Comparison of ENCODE assay signal across 12 mouse cellular contexts in the genomic region with DNA sequence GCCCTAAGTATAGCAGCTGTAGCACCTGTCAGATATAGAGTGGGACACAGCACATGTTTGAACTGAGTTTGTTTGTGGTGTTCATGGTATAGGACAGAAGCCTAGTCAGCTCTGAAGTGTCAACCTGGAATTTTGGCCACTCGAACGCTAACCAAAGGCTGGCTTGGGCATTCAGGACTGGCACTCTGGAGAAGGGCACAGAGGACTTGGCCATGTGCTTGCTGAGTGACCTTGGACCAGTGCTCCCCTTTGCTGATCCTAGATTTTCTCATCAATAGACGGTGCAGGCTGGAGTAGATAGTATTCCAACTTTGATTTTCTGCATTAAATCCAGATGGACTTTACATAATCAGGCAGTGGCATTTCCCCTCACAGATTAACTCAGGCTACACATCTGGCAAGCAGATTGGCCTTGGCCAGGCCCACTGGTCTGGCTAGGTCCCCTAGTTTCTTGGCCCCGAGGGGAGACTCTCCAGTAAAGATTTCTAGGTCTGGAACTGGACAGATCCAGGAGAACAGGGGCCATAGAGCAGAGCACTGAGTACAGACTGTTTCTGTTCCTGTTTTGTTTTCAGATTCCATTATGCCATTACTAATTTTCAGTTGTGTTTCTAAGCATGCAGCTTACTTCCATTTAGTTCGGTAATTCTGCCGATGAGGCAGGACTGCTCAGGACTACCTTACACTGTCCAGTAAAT. TPM values are rescaled to one million over a fixed set of nuclear protein-coding genes. Genes with fewer than 3 reads are reported as not detected.
DNase-seq lines count a peak whose midpoint lies in the region; ATAC-seq lines count a peak whose summit lies in the region.
"Had no signal": no experiment of that assay in that cellular context is flagged by ENCODE, and none has a peak within 500 bp of the region (broad histone marks: within the 10 kb centered on the region; RNA-seq: fewer than 3 reads in every experiment).

No protein-coding gene starts in this region.

- no peak overlapping the region for H3K4me2 ChIP-seq in intestine, embryonic 16.5 days (ENCODE audit: low read depth, low read length)
- H3K4me2 ChIP-seq in intestine, embryonic 15.5 days (replicated peaks), result no peak overlapping the region
- H3K4me2 ChIP-seq: forebrain, embryonic 13.5 days had no signal

- 86% methylated on average over 6 of the region's 6 CpGs for WGBS in intestine, embryonic 16.5 days
- WGBS in intestine, embryonic 15.5 days, result 80% methylated on average over 6 of the region's 6 CpGs
- WGBS in embryonic facial prominence, embryonic 10.5 days, result 62% methylated on average over 6 of the region's 6 CpGs

- DNase-seq in embryonic facial prominence, embryonic 10.5 days (ENCODE audit: low spot score), result peak; percentile 60
- DNase-seq in gastrocnemius, postnatal 25 days, result peak; percentile 81
- peak; percentile 68 to 87 for DNase-seq in kidney, postnatal 36 days
- no peak for DNase-seq in Muller cell, postnatal 12 days (ENCODE audit: inconsistent ontology term)
- DNase-seq in yolk sac, embryonic 10.5 days (ENCODE audit: low spot score), result no peak
- DNase-seq: right cerebral cortex, postnatal 4 days; thymus, postnatal 25 days had no signal

- no peak overlapping the region for H3K9ac ChIP-seq in intestine, embryonic 16.5 days (ENCODE audit: low read depth, low read length)
- H3K9ac ChIP-seq in intestine, embryonic 15.5 days, result no peak overlapping the region
- H3K9ac ChIP-seq: forebrain, embryonic 13.5 days had no signal

- H3K36me3 ChIP-seq in intestine, embryonic 16.5 days (ENCODE audit: control insufficient read depth, insufficient read depth, low read length), result no peaks in the 10 kb centered on the region
- 0 out of 2 replicates have a peak, but pooled peaks cover 6% of the 10 kb centered on the region for H3K36me3 ChIP-seq in intestine, embryonic 15.5 days
- H3K36me3 ChIP-seq in embryonic facial prominence, embryonic 10.5 days (replicated peaks), result peaks cover 93% of the 10 kb centered on the region

- H3K27me3 ChIP-seq in intestine, embryonic 16.5 days (replicated peaks; ENCODE audit: control insufficient read depth, insufficient read depth, low read length), result no peaks in the 10 kb centered on the region
- H3K27me3 ChIP-seq in intestine, embryonic 15.5 days (replicated peaks), result no peaks in the 10 kb centered on the region
- H3K27me3 ChIP-seq in embryonic facial prominence, embryonic 10.5 days (replicated peaks; ENCODE audit: low read depth, poor library complexity, severe bottlenecking), result no peaks in the 10 kb centered on the region
- H3K27me3 ChIP-seq: forebrain, embryonic 13.5 days had no signal

- H3K4me1 ChIP-seq in intestine, embryonic 16.5 days (ENCODE audit: control insufficient read depth, insufficient read depth, low read length), result peaks cover 33% of the 10 kb centered on the region
- peaks cover 25% of the 10 kb centered on the region for H3K4me1 ChIP-seq in intestine, embryonic 15.5 days (replicated peaks)
- H3K4me1 ChIP-seq in embryonic facial prominence, embryonic 10.5 days, result peaks cover 77% of the 10 kb centered on the region

- peak overlapping the region; percentile 33; the same call in 1 of the 2 replicates for H3K27ac ChIP-seq in intestine, embryonic 16.5 days (ENCODE audit: low read length)
- no peak overlapping the region for H3K27ac ChIP-seq in intestine, embryonic 15.5 days
- 0 out of 2 replicates have a peak overlapping the region, but pooled peaks have one; percentile 1 for H3K27ac ChIP-seq in embryonic facial prominence, embryonic 10.5 days (replicated peaks)
- H3K27ac ChIP-seq: forebrain, embryonic 13.5 days had no signal

- no peaks in the 10 kb centered on the region for H3K9me3 ChIP-seq in intestine, embryonic 16.5 days (ENCODE audit: control insufficient read depth, low read length)
- H3K9me3 ChIP-seq in intestine, embryonic 15.5 days, result no peaks in the 10 kb centered on the region
- no peaks in the 10 kb centered on the region for H3K9me3 ChIP-seq in embryonic facial prominence, embryonic 10.5 days
- H3K9me3 ChIP-seq: forebrain, embryonic 13.5 days had no signal

- H3K4me3 ChIP-seq in intestine, embryonic 16.5 days (ENCODE audit: low read length), result no peak overlapping the region
- H3K4me3 ChIP-seq in intestine, embryonic 15.5 days (replicated peaks), result no peak overlapping the region
- no peak overlapping the region for H3K4me3 ChIP-seq in embryonic facial prominence, embryonic 10.5 days
- H3K4me3 ChIP-seq: forebrain, embryonic 13.5 days; left cerebral cortex, adult 2 months had no signal

- ATAC-seq in intestine, embryonic 16.5 days, result no peak; the same call in 1 of the 2 replicates
- ATAC-seq in intestine, embryonic 15.5 days, result no peak
- ATAC-seq: forebrain, embryonic 13.5 days; hindbrain, embryonic 16.5 days had no signal

RNA-seq across cellular contexts. Expression of a gene that starts 53.4 kb away (rescaled TPM):
- 112 and 117 TPM in 2 replicates for polyA plus RNA-seq in intestine, embryonic 16.5 days (2015; fragmentation: Nextera tagmentation; extraction: Ambion mirVana)
- polyA plus RNA-seq in intestine, embryonic 15.5 days (2015; fragmentation: Nextera tagmentation; extraction: Ambion mirVana), result 103 and 115 TPM in 2 replicates
- polyA plus RNA-seq in embryonic facial prominence, embryonic 10.5 days (2016; fragmentation: Nextera tagmentation; extraction: Ambion mirVana), result 129 and 136 TPM in 2 replicates
- 10 to 100 TPM; 82.0 to 95.5 TPM for total RNA-seq in gastrocnemius, postnatal 25 days (2021)

RNA-seq across cellular contexts. Expression of a gene that starts 53.5 kb away (rescaled TPM):
- polyA plus RNA-seq in intestine, embryonic 16.5 days (2015; fragmentation: Nextera tagmentation; extraction: Ambion mirVana), result 7.2 and 7.7 TPM in 2 replicates
- 6.1 and 6.6 TPM in 2 replicates for polyA plus RNA-seq in intestine, embryonic 15.5 days (2015; fragmentation: Nextera tagmentation; extraction: Ambion mirVana)
- 8.1 and 10.4 TPM in 2 replicates for polyA plus RNA-seq in embryonic facial prominence, embryonic 10.5 days (2016; fragmentation: Nextera tagmentation; extraction: Ambion mirVana)
- 10 to 100 TPM; 16.8 to 18.0 TPM for total RNA-seq in gastrocnemius, postnatal 25 days (2021)

Comparison
In these comparisons a context has a peak if more than half of its experiments do, and no peak if none do; other contexts are left out.
1. DNase-seq: peak in embryonic facial prominence, embryonic 10.5 days (single experiment), gastrocnemius, postnatal 25 days (single experiment) and kidney, postnatal 36 days (2 of 2); none in Muller cell, postnatal 12 days (single experiment) and yolk sac, embryonic 10.5 days (single experiment).